Mouse (Mus musculus) left cerebral cortex, postnatal 4 days (tissue): Measurements from ENCODE around the gene Vmn1r78. TPM values are rescaled to one million over a fixed set of nuclear protein-coding genes. Genes with fewer than 3 reads are reported as not detected.
"Not testable (repeated sequence)": the region's sequence is repeated elsewhere in the genome, so short reads cannot be mapped to it uniquely, and the experiment has no call there.

Source experiments
- DNase-seq: peaks from one replicate; pipeline ENCODE4 v3.0.0-alpha.2; 2022
- intact Hi-C: fragments of 180-260 bp; cut with DNase I; formaldehyde crosslinking; loops from one replicate; pipeline ENCODE4 v1.15.1; 2025
- total RNA-seq, 2 experiments: library from RNA; stranded (reverse); gene quantifications; 2 replicates each; pipeline ENCODE4 v1.2.3; 2021

The Vmn1r78 gene
- total RNA-seq = not detected

DNA sequence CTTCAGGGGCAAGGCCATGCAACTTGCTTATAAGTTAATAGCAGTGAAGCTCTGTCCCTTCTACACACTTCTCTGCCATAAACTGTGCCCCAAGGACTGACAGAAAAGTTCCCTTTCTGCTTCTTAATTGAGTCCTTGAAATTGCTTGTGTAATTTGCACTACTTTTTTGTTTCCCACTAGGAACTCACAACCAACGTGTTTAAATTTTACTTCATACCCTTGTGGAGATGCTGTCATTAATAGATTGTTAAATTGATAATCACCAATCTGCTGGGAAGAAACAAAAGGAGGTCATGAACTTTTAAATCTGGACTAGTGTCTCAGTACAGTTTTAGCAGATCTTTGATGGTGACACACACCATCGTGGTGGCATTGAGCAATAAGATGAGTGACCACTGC lies at the start of gene Vmn1r78:
Gene Vmn1r78 (plus strand): TSS at position 301 of the 400 bp plus-strand sequence.
- no peak for DNase-seq
- intact Hi-C loops = no loop called here

DNA sequence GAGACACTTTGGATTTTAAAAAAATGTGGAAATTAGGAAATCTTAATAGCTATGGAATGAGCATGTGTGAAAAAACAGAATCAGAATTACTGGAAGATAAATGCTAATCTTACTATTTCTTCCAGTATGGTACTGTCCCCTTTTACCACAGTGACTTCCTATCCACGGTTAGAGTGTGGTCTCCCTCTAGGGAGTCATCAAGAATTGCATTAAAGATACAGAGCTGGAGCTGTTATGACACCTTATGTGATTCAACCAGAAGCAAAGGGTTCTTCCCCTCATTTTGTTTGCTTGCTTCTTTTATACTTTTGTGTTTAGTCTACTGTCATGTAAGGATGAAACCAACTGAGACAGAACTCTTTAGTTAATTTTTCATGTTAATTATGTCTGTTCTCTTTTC lies 6.4 kb downstream of the Vmn1r78 start:
- intact Hi-C loops, DNase-seq: not testable (repeated sequence)

DNA sequence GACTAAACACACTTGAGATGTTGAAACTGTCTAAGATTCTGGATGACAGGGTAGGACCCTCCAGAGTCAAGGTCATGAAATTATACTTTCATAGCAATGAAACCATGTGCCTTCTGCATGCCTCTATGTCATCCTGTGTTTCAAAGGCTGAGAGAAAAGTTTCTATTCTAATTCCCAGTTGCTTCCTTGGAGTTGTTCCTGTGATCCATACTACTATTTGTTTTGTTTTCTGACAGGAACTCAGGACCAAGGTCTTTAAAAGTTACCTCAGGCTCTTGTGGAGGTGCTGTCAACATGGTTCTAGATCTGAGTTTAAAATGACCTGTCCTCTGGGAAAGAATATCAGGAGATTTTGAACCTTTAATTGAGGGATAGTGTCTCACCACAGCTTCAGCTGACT lies 20.9 kb downstream of the Vmn1r78 start, which contains the start of gene Vmn1r79:
Gene Vmn1r79 (plus strand): TSS at position 301 of the 400 bp plus-strand sequence.
- DNase-seq, intact Hi-C loops: not testable (repeated sequence)

DNA sequence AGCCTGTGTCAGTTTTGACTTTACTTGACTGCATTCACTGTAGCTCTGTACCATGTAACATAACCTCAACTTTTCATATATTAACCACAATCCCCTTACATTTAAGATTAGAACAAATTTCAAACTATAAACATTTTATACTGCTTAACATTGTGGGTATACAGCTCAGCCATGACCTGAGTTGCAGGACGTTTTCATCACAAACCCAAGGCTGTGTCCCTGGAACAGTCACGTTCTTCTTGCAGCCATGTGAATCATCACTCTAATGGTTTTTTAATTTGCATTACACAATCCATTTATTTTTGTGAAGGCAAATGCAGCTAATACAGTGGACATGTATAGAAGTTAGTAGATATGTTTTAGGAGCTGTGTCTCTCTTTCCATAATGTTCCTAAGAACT lies 22.9 kb downstream of the Vmn1r78 start:
- intact Hi-C loops = not testable (repeated sequence)

DNA sequence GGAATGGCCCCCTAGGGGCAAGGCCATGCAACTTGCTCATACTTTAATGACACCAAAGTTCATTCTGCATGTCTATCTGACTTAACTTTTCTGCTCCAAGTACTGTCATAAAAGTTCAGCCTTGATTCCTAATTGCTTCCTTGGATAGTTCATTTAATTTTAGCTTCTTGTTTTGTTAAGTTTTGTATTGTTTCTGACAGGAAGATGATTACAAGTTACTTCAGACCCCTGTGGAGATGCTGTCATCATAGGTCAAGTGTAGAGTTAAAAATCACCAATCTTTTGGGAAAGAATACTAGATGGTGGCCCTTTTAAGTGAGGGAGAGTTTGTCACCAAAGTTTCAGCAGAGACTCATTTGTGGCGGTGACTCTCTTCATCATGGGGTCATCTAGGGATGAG lies 38.9 kb downstream of the Vmn1r78 start, which contains the start of gene Vmn1r80:
Gene Vmn1r80 (plus strand): TSS at position 301 of the 400 bp plus-strand sequence.
- DNase-seq = no peak
- intact Hi-C loops = no loop called here

More for the DNA sequence above, 22.9 kb downstream of the Vmn1r78 start:
- not testable (repeated sequence) for DNase-seq

DNA sequence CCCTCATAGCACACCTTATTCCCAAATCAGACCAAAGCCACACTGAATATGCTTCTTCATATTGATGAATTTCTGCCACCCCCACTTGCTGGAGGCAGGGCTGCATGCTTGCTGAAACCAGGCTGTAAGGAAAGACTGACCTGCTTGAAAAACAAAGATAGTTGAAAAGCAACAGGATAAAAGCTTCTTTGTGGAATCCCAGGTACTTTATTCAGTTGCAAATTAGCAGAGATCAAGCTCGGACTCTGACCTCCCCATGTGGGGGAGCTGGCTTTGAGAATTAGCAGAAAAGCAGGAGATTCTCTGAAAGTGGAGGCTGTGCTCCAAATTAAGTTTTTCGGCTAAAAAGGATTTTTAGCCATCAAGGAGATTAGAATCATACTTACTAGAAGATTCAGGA lies 54.1 kb downstream of the Vmn1r78 start:
- intact Hi-C loops = no loop called here
- DNase-seq = no peak

Other genes with a start within 250 kb of the Vmn1r78 start
- not detected for gene Vmn1r76, start 212.0 kb upstream of the Vmn1r78 start, total RNA-seq
- not detected for gene Vmn1r77, start 113.5 kb upstream of the Vmn1r78 start, total RNA-seq
- not detected for gene Vmn1r79, start 21.0 kb downstream of the Vmn1r78 start, total RNA-seq
- not detected for gene Vmn1r80, start 39.0 kb downstream of the Vmn1r78 start, total RNA-seq
- under 1 TPM in 1 of 2 experiments, not detected in 1; 0.02 TPM for gene Vmn1r81, start 118.0 kb downstream of the Vmn1r78 start, total RNA-seq
- gene Vmn1r82, start 150.2 kb downstream of the Vmn1r78 start, total RNA-seq = not detected
- not detected for gene Vmn1r83, start 179.2 kb downstream of the Vmn1r78 start, total RNA-seq
- gene Vmn1r84, start 219.0 kb downstream of the Vmn1r78 start, total RNA-seq = not detected